Mouse (Mus musculus) 416B (cell line): ENCODE results near the gene Bfsp2.

ENCODE experiments used
- DNase-seq: peaks from one replicate; pipeline ENCODE4 v3.0.0; 2011; ENCODE audit warnings: low read depth

Bfsp2 gene

DNA sequence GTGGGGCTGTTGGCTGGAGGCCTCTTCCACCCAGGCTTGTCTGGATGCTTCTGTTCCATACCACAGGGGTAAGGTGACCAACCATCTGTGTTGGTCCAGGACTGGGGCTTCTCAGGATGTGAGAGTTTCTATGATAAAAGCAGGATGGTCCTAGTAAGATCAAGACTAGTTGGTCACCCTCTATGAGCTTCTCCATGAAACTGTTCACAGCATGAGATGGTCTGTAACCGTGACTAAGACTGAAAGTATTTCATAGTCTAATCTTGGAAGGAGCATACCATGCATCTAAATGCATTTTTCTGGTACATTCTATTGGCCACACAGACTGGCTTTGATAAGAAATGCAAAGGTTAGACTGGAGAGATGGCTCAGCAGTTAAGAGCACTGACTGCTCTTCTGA, 96.6 kb downstream of the Bfsp2 start:
- DNase-seq: no peak

GRCm38 (mm10) chr9:103382989-103383388, 97.2 kb downstream of the Bfsp2 start:
- DNase-seq: peak; percentile 53

DNA sequence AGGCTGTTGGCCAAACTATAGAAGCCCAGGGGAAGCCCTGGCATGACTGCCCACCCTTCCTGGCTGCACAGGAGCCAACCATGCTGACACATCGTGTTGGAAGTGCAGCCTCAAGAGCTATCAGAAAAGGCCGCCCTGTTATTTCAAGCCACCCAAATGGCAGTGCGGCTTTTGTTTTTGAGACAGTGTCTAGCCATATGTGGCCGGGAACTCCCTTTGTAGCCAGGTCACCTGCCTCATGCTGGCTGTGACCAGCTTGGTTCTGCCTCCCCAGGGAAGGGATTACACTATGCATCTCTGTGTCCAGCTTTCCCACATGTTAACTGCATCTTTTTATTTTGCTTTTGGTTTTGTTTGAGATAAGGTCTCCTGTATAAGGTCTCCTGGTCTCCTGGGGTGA, 99.7 kb downstream of the Bfsp2 start:
- DNase-seq: no peak

DNA sequence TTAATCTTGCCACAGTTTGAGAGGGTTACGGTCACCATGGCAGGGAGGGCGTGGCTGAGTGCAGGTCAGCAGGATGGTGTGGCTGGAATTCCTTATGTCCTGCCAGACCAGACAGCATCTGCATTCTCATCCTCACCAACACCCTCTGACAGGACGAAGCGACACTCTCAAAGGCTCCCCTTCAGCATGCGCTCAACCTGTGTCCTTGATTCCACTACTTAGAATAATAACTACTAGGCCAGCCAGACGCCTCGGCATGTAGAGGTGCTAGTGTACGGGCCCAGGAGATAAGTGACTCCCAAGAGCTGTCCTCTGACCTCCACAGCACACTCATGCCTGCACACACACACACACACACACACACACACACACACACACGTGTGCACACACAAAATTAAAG, 101.0 kb downstream of the Bfsp2 start:
- DNase-seq: no peak

GRCm38 (mm10) chr9:103378686-103379085, 101.5 kb downstream of the Bfsp2 start:
- DNase-seq: no peak

- DNase-seq: no peak
These were observed 103.6 kb downstream of the Bfsp2 start for GRCm38 (mm10) chr9:103376346-103377320.
